Comparison of ENCODE assay signal across 21 mouse cellular contexts in the genomic region with DNA sequence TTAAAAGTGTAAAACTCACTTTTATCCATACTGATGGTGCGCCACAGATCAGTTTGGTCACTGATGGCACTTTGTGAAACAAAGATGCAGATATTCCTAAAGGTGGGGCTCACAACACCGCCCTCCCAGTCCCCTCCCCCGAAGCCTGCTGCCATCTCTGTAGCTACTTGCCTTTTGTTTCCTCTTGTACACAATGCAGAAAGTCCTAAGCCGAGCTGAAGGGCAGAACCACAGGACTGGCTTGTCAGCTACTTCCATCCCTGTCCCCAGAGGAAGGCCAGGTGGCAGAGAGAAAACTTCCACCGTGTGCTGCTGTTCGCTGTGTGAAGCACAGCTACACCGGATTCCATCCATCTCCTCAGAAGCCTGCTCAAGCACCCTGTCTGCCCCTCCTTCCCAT. TPM values are rescaled to one million over a fixed set of nuclear protein-coding genes. Genes with fewer than 3 reads are reported as not detected.
DNase-seq lines count a peak whose midpoint lies in the region; ATAC-seq and TF ChIP-seq lines count a peak whose summit lies in the region.
"Had no signal": no experiment of that assay in that cellular context is flagged by ENCODE, and none has a peak within 500 bp of the region (broad histone marks: within the 10 kb centered on the region; RNA-seq: fewer than 3 reads in every experiment).

No protein-coding gene starts in this region.

- DNase-seq in left cerebral cortex, adult 2 months (ENCODE audit: extremely low spot score in 1 of 2, low spot score in 2 of 2) = no peak
- DNase-seq in left cerebral cortex, postnatal 25 days (ENCODE audit: low spot score in 2 of 2) = no peak
- no peak for DNase-seq in midbrain, postnatal 0 days (ENCODE audit: low spot score)
- DNase-seq in ES-CJ7 (ENCODE audit: low read depth, low spot score) = peak; percentile 54
- DNase-seq in ZHBTc4 (ENCODE audit: low read depth, low spot score) = peak; percentile 51
- DNase-seq in thymus, postnatal 0 days (ENCODE audit: low spot score) = no peak
- DNase-seq: adrenal gland, adult 2 months; adrenal gland, postnatal 25 days; cerebellum, adult 18-20 months; cerebellum, adult 9-11 months; cerebellum, postnatal 36 days; gastrocnemius, postnatal 10 days; heart, adult 18-20 months; heart, postnatal 10 days; heart, postnatal 4 days had no signal

- no peaks in the 10 kb centered on the region for H3K4me1 ChIP-seq in midbrain, embryonic 13.5 days (replicated peaks)
- H3K4me1 ChIP-seq in midbrain, postnatal 0 days (ENCODE audit: insufficient read depth, low read length) = no peaks in the 10 kb centered on the region
- H3K4me1 ChIP-seq: embryonic facial prominence, embryonic 10.5 days; forebrain, embryonic 15.5 days; heart, embryonic 10.5 days; hindbrain, embryonic 12.5 days had no signal

- H3K36me3 ChIP-seq in midbrain, embryonic 13.5 days = peaks cover 55% of the 10 kb centered on the region
- H3K36me3 ChIP-seq in midbrain, postnatal 0 days (ENCODE audit: insufficient read depth, low read length) = peaks cover 34% of the 10 kb centered on the region

- H3K9ac ChIP-seq in midbrain, embryonic 13.5 days (replicated peaks) = 0 out of 2 replicates have a peak overlapping the region, but pooled peaks have one; percentile 7
- no peak overlapping the region for H3K9ac ChIP-seq in midbrain, postnatal 0 days (replicated peaks; ENCODE audit: low read length, poor library complexity, severe bottlenecking)
- H3K9ac ChIP-seq: forebrain, embryonic 15.5 days; hindbrain, embryonic 12.5 days had no signal

- no peaks in the 10 kb centered on the region for H3K9me3 ChIP-seq in midbrain, embryonic 13.5 days
- no peaks in the 10 kb centered on the region for H3K9me3 ChIP-seq in midbrain, postnatal 0 days (ENCODE audit: low read length)
- H3K9me3 ChIP-seq: embryonic facial prominence, embryonic 10.5 days; forebrain, embryonic 15.5 days; heart, embryonic 10.5 days; hindbrain, embryonic 12.5 days had no signal

- H3K27me3 ChIP-seq in midbrain, embryonic 13.5 days = no peaks in the 10 kb centered on the region
- no peaks in the 10 kb centered on the region for H3K27me3 ChIP-seq in midbrain, postnatal 0 days (ENCODE audit: insufficient read depth, low read length)
- H3K27me3 ChIP-seq: CH12.LX; forebrain, embryonic 15.5 days; hindbrain, embryonic 12.5 days had no signal

- TF ChIP-seq CTCF in left cerebral cortex, adult 2 months (IDR thresholded peaks at IDR 0.05) = no peak
- no peak for TF ChIP-seq CTCF in midbrain, postnatal 0 days (IDR thresholded peaks at IDR 0.05)

- intact Hi-C loops in left cerebral cortex, adult 2 months (cut with DNase I) = no loop called here
- intact Hi-C loops in left cerebral cortex, postnatal 25 days (cut with DNase I) = loop anchor here (2.0 kb wide), 1 partner anchor 25 kb away; a partner anchor contains a TSS

- WGBS in midbrain, embryonic 13.5 days = 63% methylated on average over 7 of the region's 7 CpGs
- 66% methylated on average over 7 of the region's 7 CpGs for WGBS in midbrain, postnatal 0 days

- no peak overlapping the region for H3K4me3 ChIP-seq in left cerebral cortex, adult 2 months
- no peak overlapping the region for H3K4me3 ChIP-seq in midbrain, embryonic 13.5 days (replicated peaks)
- H3K4me3 ChIP-seq in midbrain, postnatal 0 days (ENCODE audit: low read depth, low read length) = no peak overlapping the region
- H3K4me3 ChIP-seq: embryonic facial prominence, embryonic 10.5 days; forebrain, embryonic 15.5 days; heart, embryonic 10.5 days; hindbrain, embryonic 12.5 days had no signal

- no peak overlapping the region for H3K4me2 ChIP-seq in midbrain, embryonic 13.5 days (replicated peaks)
- H3K4me2 ChIP-seq in midbrain, postnatal 0 days (ENCODE audit: low read depth, low read length, poor library complexity, severe bottlenecking) = no peak overlapping the region
- H3K4me2 ChIP-seq: forebrain, embryonic 15.5 days; hindbrain, embryonic 12.5 days had no signal

- peak overlapping the region; percentile 68 for H3K27ac ChIP-seq in left cerebral cortex, adult 2 months
- no peak overlapping the region for H3K27ac ChIP-seq in midbrain, embryonic 13.5 days
- H3K27ac ChIP-seq in midbrain, postnatal 0 days (ENCODE audit: low read depth, low read length) = no peak overlapping the region
- H3K27ac ChIP-seq: embryonic facial prominence, embryonic 10.5 days; forebrain, embryonic 15.5 days; heart, embryonic 10.5 days; hindbrain, embryonic 12.5 days had no signal

- ATAC-seq in midbrain, embryonic 13.5 days = no peak
- ATAC-seq in midbrain, postnatal 0 days (ENCODE audit: low FRiP score) = no peak
- ATAC-seq: forebrain, embryonic 15.5 days had no signal

RNA-seq across cellular contexts. Expression of a gene that starts 25.3 kb away (rescaled TPM):
- total RNA-seq in left cerebral cortex, adult 2 months (2021) = 10 to 100 TPM; 19.2 to 27.1 TPM
- total RNA-seq in left cerebral cortex, postnatal 25 days (2021) = 10 to 100 TPM; 14.2 to 18.3 TPM
- polyA plus RNA-seq in midbrain, embryonic 13.5 days (2015; fragmentation: Nextera tagmentation; extraction: Ambion mirVana) = 29.8 and 30.8 TPM in 2 replicates
- total RNA-seq in midbrain, postnatal 0 days (2014; rRNA removed) = 15.3 and 16.2 TPM in 2 replicates
- 10.2 and 13.6 TPM in 2 replicates for polyA plus RNA-seq in midbrain, postnatal 0 days (2015; fragmentation: Nextera tagmentation; extraction: Ambion mirVana)
- 22.4 and 22.8 TPM in 2 replicates for polyA plus RNA-seq in thymus, postnatal 0 days (2015; fragmentation: Nextera tagmentation; extraction: Ambion mirVana)

RNA-seq across cellular contexts. Expression of a gene that starts 25.5 kb away (rescaled TPM):
- 10 to 100 TPM; 58.8 to 60.1 TPM for total RNA-seq in left cerebral cortex, adult 2 months (2021)
- total RNA-seq in left cerebral cortex, postnatal 25 days (2021) = 10 to 100 TPM; 59.0 to 60.5 TPM
- 221 and 223 TPM in 2 replicates for polyA plus RNA-seq in midbrain, embryonic 13.5 days (2015; fragmentation: Nextera tagmentation; extraction: Ambion mirVana)
- total RNA-seq in midbrain, postnatal 0 days (2014; rRNA removed) = 128 and 205 TPM in 2 replicates
- 161 and 177 TPM in 2 replicates for polyA plus RNA-seq in midbrain, postnatal 0 days (2015; fragmentation: Nextera tagmentation; extraction: Ambion mirVana)
- polyA plus RNA-seq in thymus, postnatal 0 days (2015; fragmentation: Nextera tagmentation; extraction: Ambion mirVana) = 132 and 138 TPM in 2 replicates

RNA-seq across cellular contexts. Expression of a gene that starts 27.8 kb away (rescaled TPM):
- total RNA-seq in left cerebral cortex, adult 2 months (2021) = 10 to 100 TPM; 95.5 to 95.8 TPM
- total RNA-seq in left cerebral cortex, postnatal 25 days (2021) = 10 to 100 TPM; 67.1 to 68.0 TPM
- 3.9 and 4.9 TPM in 2 replicates for polyA plus RNA-seq in midbrain, embryonic 13.5 days (2015; fragmentation: Nextera tagmentation; extraction: Ambion mirVana)
- 3.2 and 7.6 TPM in 2 replicates for total RNA-seq in midbrain, postnatal 0 days (2014; rRNA removed)
- 5.4 and 5.6 TPM in 2 replicates for polyA plus RNA-seq in midbrain, postnatal 0 days (2015; fragmentation: Nextera tagmentation; extraction: Ambion mirVana)
- 0.18 and 0.24 TPM in 2 replicates for polyA plus RNA-seq in thymus, postnatal 0 days (2015; fragmentation: Nextera tagmentation; extraction: Ambion mirVana)

RNA-seq across cellular contexts. Expression of a gene that starts 42.0 kb away (rescaled TPM):
- 100 to 1,000 TPM; 170 to 181 TPM for total RNA-seq in left cerebral cortex, adult 2 months (2021)
- 100 to 1,000 TPM; 141 to 143 TPM for total RNA-seq in left cerebral cortex, postnatal 25 days (2021)
- 146 and 155 TPM in 2 replicates for polyA plus RNA-seq in midbrain, embryonic 13.5 days (2015; fragmentation: Nextera tagmentation; extraction: Ambion mirVana)
- total RNA-seq in midbrain, postnatal 0 days (2014; rRNA removed) = 245 and 310 TPM in 2 replicates
- polyA plus RNA-seq in midbrain, postnatal 0 days (2015; fragmentation: Nextera tagmentation; extraction: Ambion mirVana) = 382 and 383 TPM in 2 replicates
- polyA plus RNA-seq in thymus, postnatal 0 days (2015; fragmentation: Nextera tagmentation; extraction: Ambion mirVana) = 6.8 and 8.3 TPM in 2 replicates

Comparison
In these comparisons a context has a peak if more than half of its experiments do, and no peak if none do; other contexts are left out.
1. DNase-seq: peak in ES-CJ7 (single experiment) and ZHBTc4 (single experiment); none in left cerebral cortex, adult 2 months (0 of 2), left cerebral cortex, postnatal 25 days (0 of 2), midbrain, postnatal 0 days (single experiment) and thymus, postnatal 0 days (single experiment).